In genomic region chr11:50279005-50279404, GRCm38 (mm10) we compare ENCODE assay signal across 11 mouse cellular contexts.
"Had no signal": no experiment of that assay in that cellular context is flagged by ENCODE, and none has a peak within 500 bp of the region (broad histone marks: within the 10 kb centered on the region; RNA-seq: fewer than 3 reads in every experiment).

No protein-coding gene starts in this region.

- H3K9ac ChIP-seq: limb, embryonic 12.5 days; liver, embryonic 13.5 days; liver, postnatal 0 days; midbrain, embryonic 13.5 days had no signal

- ATAC-seq: liver, postnatal 0 days; midbrain, embryonic 13.5 days had no signal

- H3K27ac ChIP-seq: layer of hippocampus, adult 2 months; limb, embryonic 12.5 days; liver, embryonic 13.5 days; midbrain, embryonic 13.5 days had no signal

- H3K4me1 ChIP-seq: limb, embryonic 12.5 days; midbrain, embryonic 13.5 days had no signal

- DNase-seq: kidney, adult 18-20 months; kidney, postnatal 10 days; liver; liver, embryonic 13.5 days; liver, postnatal 0 days; right cerebral cortex, adult 18-20 months; right cerebral cortex, postnatal 25 days; thymus, postnatal 36 days had no signal

- H3K27me3 ChIP-seq: limb, embryonic 12.5 days; liver, embryonic 13.5 days; midbrain, embryonic 13.5 days had no signal

- H3K4me2 ChIP-seq: limb, embryonic 12.5 days; liver, embryonic 13.5 days; midbrain, embryonic 13.5 days had no signal

- H3K4me3 ChIP-seq: layer of hippocampus, adult 2 months; limb, embryonic 12.5 days; liver, embryonic 13.5 days; midbrain, embryonic 13.5 days had no signal

- H3K9me3 ChIP-seq: limb, embryonic 12.5 days; liver, embryonic 13.5 days; midbrain, embryonic 13.5 days had no signal
